Comparison of ENCODE assay signal across 28 mouse cellular contexts in the genomic region with DNA sequence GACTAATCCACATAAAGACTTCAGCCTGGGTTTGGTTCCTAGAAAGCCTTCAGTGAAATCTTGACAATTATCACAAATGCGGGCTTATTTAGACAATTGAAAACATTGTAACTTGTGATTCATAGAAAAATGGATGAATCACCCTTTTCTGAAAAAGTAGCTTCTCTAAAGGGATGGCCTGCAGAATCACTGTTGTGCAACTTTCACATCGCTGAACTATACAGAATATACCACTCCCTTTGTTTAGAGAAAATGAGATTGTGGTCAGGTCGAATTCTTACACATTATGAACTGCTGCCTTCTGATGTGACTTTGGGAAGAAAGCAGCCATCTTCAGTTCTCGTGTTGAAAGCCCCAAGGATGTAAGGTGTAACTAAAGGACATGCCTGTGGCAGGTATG.
A peak's percentile ranks its signal among the peaks of the same experiment; 100 is the strongest.
DNase-seq lines count a peak whose midpoint lies in the region; ATAC-seq and TF ChIP-seq lines count a peak whose summit lies in the region.
"Had no signal": no experiment of that assay in that cellular context is flagged by ENCODE, and none has a peak within 500 bp of the region (broad histone marks: within the 10 kb centered on the region; RNA-seq: fewer than 3 reads in every experiment).

No protein-coding gene starts in this region.

- DNase-seq in 3T3-L1 (ENCODE audit: low read depth, low spot score): peak; percentile 85
- peak; percentile 53 for DNase-seq in 416B (ENCODE audit: low read depth)
- DNase-seq in Muller cell, postnatal 12 days (ENCODE audit: inconsistent ontology term): peak; percentile 39
- no peak for DNase-seq in right cerebral cortex, postnatal 10 days (ENCODE audit: low spot score in 2 of 2)
- DNase-seq: adrenal gland, adult 2 months; adrenal gland, postnatal 14 days; B cell, adult 2 months; cerebellum, adult 11 months; cerebellum, adult 2 months; cerebellum, postnatal 10 days; cerebellum, postnatal 36 days; embryo, embryonic 11 days; forebrain, postnatal 0 days; heart, adult 2 months; heart, postnatal 14 days; heart, postnatal 4 days had no signal

- H3K9me3 ChIP-seq in kidney, embryonic 16.5 days (ENCODE audit: low read length): no peaks in the 10 kb centered on the region
- H3K9me3 ChIP-seq: embryonic facial prominence, embryonic 10.5 days; embryonic facial prominence, embryonic 13.5 days; heart, embryonic 10.5 days; heart, embryonic 13.5 days had no signal

- no peaks in the 10 kb centered on the region for H3K79me2 ChIP-seq in myocyte (ENCODE audit: control insufficient read depth, insufficient read depth)

- no peak for ATAC-seq in kidney, embryonic 16.5 days (ENCODE audit: low FRiP score, low TSS enrichment)
- ATAC-seq: CD4-positive, CD25-positive, alpha-beta regulatory T cell, adult 4 months; forebrain, embryonic 14.5 days; forebrain, postnatal 0 days; hindbrain, postnatal 0 days; inflammation-experienced regulatory T-cells, adult 6 months; intestine, embryonic 16.5 days had no signal

- H3K4me1 ChIP-seq in kidney, embryonic 16.5 days (ENCODE audit: insufficient read depth, low read length): peaks cover 4% of the 10 kb centered on the region; the same call in 1 of the 2 replicates

- H3K27me3 ChIP-seq in myocyte (ENCODE audit: control insufficient read depth, insufficient read depth, insufficient read length): no peaks in the 10 kb centered on the region
- H3K27me3 ChIP-seq in kidney, embryonic 16.5 days (ENCODE audit: insufficient read depth, low read length): no peaks in the 10 kb centered on the region
- H3K27me3 ChIP-seq: heart, embryonic 13.5 days had no signal

- 82% methylated on average over 4 of the region's 4 CpGs for WGBS in kidney, embryonic 16.5 days

- no peak overlapping the region for H3ac ChIP-seq in myocyte (ENCODE audit: control insufficient read depth, insufficient read length)

- H3K4me3 ChIP-seq in myocyte: no peak overlapping the region
- H3K4me3 ChIP-seq in kidney, embryonic 16.5 days (ENCODE audit: low read length): no peak overlapping the region
- H3K4me3 ChIP-seq: embryonic facial prominence, embryonic 10.5 days; embryonic facial prominence, embryonic 13.5 days; heart, adult 2 months; heart, embryonic 10.5 days; heart, embryonic 13.5 days had no signal

- no peak overlapping the region for H3K9ac ChIP-seq in kidney, embryonic 16.5 days (replicated peaks; ENCODE audit: low read length)
- H3K9ac ChIP-seq: embryonic facial prominence, embryonic 13.5 days; forebrain, postnatal 0 days; heart, embryonic 13.5 days; hindbrain, embryonic 14.5 days had no signal

- no peaks in the 10 kb centered on the region for H3K36me3 ChIP-seq in myocyte (ENCODE audit: control insufficient read depth, insufficient read depth)
- H3K36me3 ChIP-seq in kidney, embryonic 16.5 days (ENCODE audit: insufficient read depth, low read length): no peaks in the 10 kb centered on the region
- H3K36me3 ChIP-seq: embryonic facial prominence, embryonic 10.5 days; embryonic facial prominence, embryonic 13.5 days; heart, embryonic 10.5 days; heart, embryonic 13.5 days had no signal

- H3K4me2 ChIP-seq in myocyte (ENCODE audit: low read depth): peak overlapping the region; percentile 35
- H3K4me2 ChIP-seq in kidney, embryonic 16.5 days (replicated peaks; ENCODE audit: low read depth, low read length): no peak overlapping the region
- H3K4me2 ChIP-seq: embryonic facial prominence, embryonic 13.5 days; heart, embryonic 13.5 days; hindbrain, embryonic 14.5 days had no signal

- no peak for TF ChIP-seq POLR2A in myocyte (IDR thresholded peaks at IDR 0.05; ENCODE audit: insufficient read length, low read depth)

- H3K27ac ChIP-seq in kidney, embryonic 16.5 days (ENCODE audit: low read length): no peak overlapping the region
- H3K27ac ChIP-seq: embryonic facial prominence, embryonic 10.5 days; embryonic facial prominence, embryonic 13.5 days; heart, adult 2 months; heart, embryonic 10.5 days; heart, embryonic 13.5 days; hindbrain, embryonic 14.5 days; hindbrain, postnatal 0 days had no signal

TF ChIP-seq in myocyte, 11 proteins besides CTCF, POLR2A, EP300 and RAD21:
- TF ChIP-seq TCF3 (IDR thresholded peaks at IDR 0.05; ENCODE audit: insufficient read length, low read depth) (no peak), SRF (IDR thresholded peaks at IDR 0.05; ENCODE audit: control insufficient read depth, insufficient read length, low read depth) (no peak), CEBPB (IDR thresholded peaks at IDR 0.05; ENCODE audit: insufficient read depth, poor library complexity, severe bottlenecking) (peak; percentile 75; the same call in 1 of the 2 replicates)
TF ChIP-seq in myocyte: peak in this region for 1.

Comparison
In these comparisons a context has a peak if more than half of its experiments do, and no peak if none do; other contexts are left out.
1. DNase-seq: peak in 3T3-L1 (single experiment), 416B (single experiment) and Muller cell, postnatal 12 days (single experiment); none in right cerebral cortex, postnatal 10 days (0 of 2).